Comparison of ENCODE assay signal across 9 mouse cellular contexts in the genomic region with DNA sequence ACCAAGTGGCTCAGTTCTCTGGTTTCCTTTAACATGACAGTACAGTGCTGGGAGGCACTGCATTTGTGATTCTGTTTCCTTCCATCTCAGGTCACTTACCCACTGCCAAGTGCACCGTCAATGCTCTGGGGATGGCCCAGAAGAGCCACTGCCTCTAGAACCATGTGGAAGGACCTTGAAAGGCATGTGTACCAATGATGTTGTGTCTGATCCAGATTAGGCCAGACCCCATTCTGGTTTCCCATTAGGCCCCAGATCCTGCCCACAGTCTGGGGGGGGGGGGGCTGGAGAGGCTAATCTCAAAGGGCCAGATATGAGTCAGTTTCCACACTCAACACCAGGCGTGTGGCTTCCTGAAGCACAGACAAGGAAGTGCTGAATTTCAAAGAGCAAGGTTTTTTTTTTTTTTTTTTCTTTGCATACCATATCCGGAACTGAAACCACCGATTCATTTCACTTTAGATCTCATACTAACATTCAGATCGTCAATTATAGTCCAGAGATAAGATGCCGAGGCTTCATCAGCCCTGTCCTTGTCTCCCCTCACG.
DNase-seq lines count a peak whose midpoint lies in the region; ATAC-seq and TF ChIP-seq lines count a peak whose summit lies in the region.
"Had no signal": no experiment of that assay in that cellular context is flagged by ENCODE, and none has a peak within 500 bp of the region (broad histone marks: within the 10 kb centered on the region; RNA-seq: fewer than 3 reads in every experiment).

No protein-coding gene starts in this region.

- H3K4me3 ChIP-seq in thymus, adult 2 months (ENCODE audit: control insufficient read depth, insufficient read depth, low read length): peak overlapping the region; percentile 30; the same call in 1 of the 2 replicates

- no peaks in the 10 kb centered on the region for H3K27me3 ChIP-seq in thymus, adult 2 months (ENCODE audit: control insufficient read depth, insufficient read depth, low read length)

- H3K27ac ChIP-seq in thymus, adult 2 months (ENCODE audit: control insufficient read depth, insufficient read depth, low read length): peak overlapping the region; percentile 64

- peak; percentile 86 for ATAC-seq in megakaryocyte-erythroid progenitor cell, adult 5-6 weeks (replicated peaks; ENCODE audit: low FRiP score, low TSS enrichment, poor library complexity, severe bottlenecking)

- no peak for TF ChIP-seq CTCF in thymus, adult 2 months (IDR thresholded peaks at IDR 0.05; ENCODE audit: borderline replicate concordance, control insufficient read depth, extremely low read depth, insufficient read depth, low read length, poor library complexity)

- no peaks in the 10 kb centered on the region for H3K36me3 ChIP-seq in thymus, adult 2 months (ENCODE audit: control insufficient read depth, insufficient read depth, low read length)

- no peak for TF ChIP-seq POLR2A in thymus, adult 2 months (IDR thresholded peaks at IDR 0.05; ENCODE audit: control insufficient read depth, extremely low read depth, insufficient read depth, low read length, poor library complexity)

- WGBS in thymus, adult 2 months: 3% methylated on average over 7 of the region's 7 CpGs

- H3K4me1 ChIP-seq in thymus, adult 2 months (replicated peaks; ENCODE audit: control insufficient read depth, insufficient read depth, low read length): peaks cover 25% of the 10 kb centered on the region

- no peak for DNase-seq in thymus, adult 2 months
- DNase-seq in thymus, postnatal 10 days (ENCODE audit: low spot score in 2 of 2): no peak
- DNase-seq in induced T-regulatory cell, adult 2 months (ENCODE audit: low read depth): peak; percentile 84
- DNase-seq in thymus, postnatal 36 days: peak; percentile 36 to 59
- DNase-seq in layer of hippocampus, postnatal 25 days (ENCODE audit: extremely low spot score in 1 of 2, low spot score in 1 of 2): no peak
- no peak for DNase-seq in testis, postnatal 14 days (ENCODE audit: low spot score)
- DNase-seq: kidney, postnatal 4 days; lung, postnatal 14 days had no signal

Comparison
In these comparisons a context has a peak if more than half of its experiments do, and no peak if none do; other contexts are left out.
1. DNase-seq: peak in induced T-regulatory cell, adult 2 months (single experiment) and thymus, postnatal 36 days (2 of 2); none in thymus, adult 2 months (single experiment), thymus, postnatal 10 days (0 of 2), layer of hippocampus, postnatal 25 days (0 of 2) and testis, postnatal 14 days (single experiment).